Mouse (Mus musculus) brain, adult 2 months (tissue): ENCODE results near the gene Stag1.
"Not testable (repeated sequence)": the region's sequence is repeated elsewhere in the genome, so short reads cannot be mapped to it uniquely, and the experiment has no call there.

Experiments
- DNase-seq: peaks from one replicate; pipeline ENCODE4 v3.0.0; 2011; ENCODE audit warnings: low read depth, low spot score

The Stag1 gene

GRCm38 (mm10) chr9:100682285-100682684 lies 84.7 kb downstream of the Stag1 start:
- no peak for DNase-seq

GRCm38 (mm10) chr9:100685769-100686487 lies 88.3 kb downstream of the Stag1 start:
- peak; percentile 86 for DNase-seq

DNA sequence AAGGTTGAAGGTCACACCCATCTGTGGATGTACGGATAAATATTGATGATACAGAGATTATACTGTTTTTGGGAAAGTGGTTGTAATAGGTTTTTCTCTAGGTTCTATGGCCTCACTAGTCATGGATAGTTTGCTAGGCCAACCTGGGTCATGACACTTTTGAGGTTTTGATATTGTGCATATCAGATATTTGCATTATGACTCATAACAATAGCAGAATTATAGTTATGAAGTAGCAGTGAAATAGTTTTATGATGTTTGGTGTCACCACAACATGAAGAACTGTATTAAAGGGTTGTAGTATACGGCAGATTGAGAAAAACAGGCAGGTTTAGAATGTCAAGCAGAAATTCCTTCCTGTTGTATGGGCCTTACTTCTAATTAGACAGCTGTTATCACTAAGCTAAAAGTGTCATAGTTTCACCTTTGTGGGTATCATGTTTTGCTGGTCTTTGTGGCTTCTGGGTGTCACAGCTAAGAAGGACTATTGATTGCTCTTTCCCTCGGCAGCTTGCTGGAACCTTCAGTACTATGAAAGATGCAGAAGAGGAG lies 92.2 kb downstream of the Stag1 start:
- DNase-seq: no peak

DNA sequence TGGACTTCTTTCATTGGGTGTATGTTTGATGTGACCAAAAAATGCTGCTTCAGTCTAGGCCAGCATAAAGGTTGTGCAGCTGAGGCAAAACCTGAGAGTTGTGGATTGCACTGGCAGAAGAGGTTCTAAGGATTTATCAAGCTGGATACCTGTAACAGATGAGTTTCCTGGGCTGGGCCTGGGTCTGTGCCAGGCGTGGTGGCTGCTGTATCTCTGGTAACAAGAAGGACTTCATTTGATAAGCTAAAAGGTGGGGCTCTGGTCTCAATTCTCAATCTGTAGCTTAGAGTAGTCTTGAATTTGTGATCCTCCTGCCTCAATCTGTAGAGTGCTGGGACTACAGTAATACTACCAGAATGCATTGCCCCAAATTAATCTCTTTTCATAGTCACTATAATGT lies 94.6 kb downstream of the Stag1 start:
- DNase-seq: no peak

DNA sequence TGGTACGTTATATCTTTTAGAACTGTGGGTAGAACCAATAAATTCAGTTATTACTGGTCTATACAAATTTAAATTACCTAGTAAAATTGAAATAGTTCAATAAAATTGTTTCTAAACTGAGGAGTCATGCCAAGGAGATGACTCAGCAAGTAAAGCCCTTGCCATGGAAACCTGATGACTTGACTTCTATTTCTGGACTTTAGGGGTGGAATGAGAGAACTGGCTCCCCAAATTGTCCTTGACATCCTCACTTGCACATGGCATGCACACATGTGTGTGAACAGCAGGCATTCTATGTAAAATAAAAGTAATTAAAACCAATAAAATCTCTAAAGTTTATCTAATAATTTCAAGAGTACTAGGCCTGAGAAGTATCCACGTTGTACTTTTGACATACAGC lies 98.9 kb downstream of the Stag1 start:
- DNase-seq: peak; percentile 73

- no peak for DNase-seq
These were observed 110.0 kb downstream of the Stag1 start for GRCm38 (mm10) chr9:100707644-100708043.

- DNase-seq: peak; percentile 62
These were observed 114.1 kb downstream of the Stag1 start for GRCm38 (mm10) chr9:100711665-100712064.

- DNase-seq: not testable (repeated sequence)
These were observed 127.2 kb downstream of the Stag1 start for GRCm38 (mm10) chr9:100724832-100725231.

GRCm38 (mm10) chr9:100731839-100732238 lies 134.2 kb downstream of the Stag1 start:
- DNase-seq: no peak

GRCm38 (mm10) chr9:100733907-100734440 lies 136.4 kb downstream of the Stag1 start:
- DNase-seq: no peak

DNA sequence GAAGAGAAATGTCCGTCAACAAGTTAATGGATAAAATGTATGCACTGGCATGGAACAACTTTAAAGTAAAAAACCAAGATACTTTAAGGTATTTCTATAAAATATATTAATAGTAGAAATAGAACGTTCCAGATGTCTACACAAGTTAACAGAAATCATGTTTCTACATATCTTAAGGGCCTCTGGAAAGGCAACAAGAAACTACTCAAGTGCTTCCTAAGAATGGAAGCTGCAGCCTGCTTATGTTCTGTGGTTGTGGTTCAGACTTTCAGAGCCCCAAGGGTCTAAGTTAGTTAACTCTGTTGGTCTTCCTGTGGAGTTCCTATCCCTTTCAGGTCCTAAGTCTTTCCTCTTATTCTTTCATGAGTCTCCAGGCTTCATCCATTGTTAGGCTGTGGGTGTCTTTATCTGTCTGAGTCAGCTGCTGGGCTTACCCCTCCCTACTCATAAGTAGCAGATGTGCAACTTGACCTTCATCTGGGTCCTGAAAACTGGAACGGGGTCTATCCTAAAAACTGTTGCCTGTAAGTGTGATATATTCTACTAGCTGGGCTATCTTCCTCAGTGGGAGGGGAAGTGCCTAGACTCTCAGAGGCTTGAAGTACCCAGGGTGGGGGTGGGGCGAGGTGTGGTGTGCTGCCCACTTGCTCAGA lies 138.5 kb downstream of the Stag1 start:
- DNase-seq: peak; percentile 19

DNA sequence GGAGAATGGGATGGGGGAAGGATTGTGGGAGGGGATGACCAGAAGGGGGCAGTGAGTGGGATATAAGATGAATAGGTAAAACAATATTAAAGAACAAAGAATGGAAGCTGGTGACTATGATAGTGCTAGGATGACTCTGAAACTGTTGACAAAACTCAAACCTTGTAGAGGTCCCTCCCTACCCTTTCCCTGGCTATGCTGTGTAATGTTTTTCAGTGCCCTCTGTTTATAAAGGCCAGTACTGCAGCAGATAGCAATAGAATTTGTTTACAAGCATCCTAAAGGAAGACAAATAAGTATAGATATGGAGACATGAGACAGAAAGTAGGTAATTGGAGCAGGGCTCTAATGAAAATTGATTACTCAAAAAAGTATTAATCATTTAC lies 139.0 kb downstream of the Stag1 start:
- DNase-seq: no peak

DNA sequence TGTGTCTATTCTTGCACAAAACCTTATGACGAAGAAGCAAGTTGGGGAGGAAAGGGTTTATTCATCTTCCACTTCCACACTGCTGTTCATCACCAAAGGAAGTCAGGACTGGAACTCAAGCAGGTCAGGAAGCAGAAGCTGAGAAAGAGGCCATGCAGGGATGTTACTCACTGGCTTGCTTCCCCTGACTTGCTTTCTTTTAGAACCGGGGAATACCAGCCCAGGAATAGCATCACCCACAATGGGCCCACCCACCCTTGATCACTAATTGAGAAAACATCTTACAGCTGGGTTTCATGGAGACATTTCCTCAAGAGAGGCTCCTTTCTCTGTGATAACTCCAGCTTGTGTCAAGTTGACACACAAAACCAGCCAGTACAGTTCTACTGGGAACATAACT lies 179.6 kb downstream of the Stag1 start:
- peak; percentile 12 for DNase-seq

DNA sequence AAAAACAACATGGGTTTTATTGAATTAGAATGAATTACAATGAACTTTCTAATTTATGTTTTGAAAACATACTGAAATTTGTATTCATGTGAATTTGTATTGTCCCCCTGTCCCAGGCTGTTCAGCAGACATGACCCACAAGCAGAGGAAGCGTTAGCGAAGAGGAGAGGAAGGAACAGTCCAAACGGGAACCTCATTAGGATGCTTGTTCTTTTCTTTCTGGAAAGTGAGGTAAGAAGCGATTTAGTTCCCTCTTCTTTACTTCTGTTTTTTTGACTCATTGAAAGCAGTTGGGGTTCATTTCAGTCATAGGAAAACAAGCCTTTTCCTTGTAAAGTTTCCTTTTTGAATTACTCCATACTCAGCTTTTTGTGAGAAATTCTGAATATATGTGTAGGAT lies 268.4 kb downstream of the Stag1 start:
- DNase-seq: no peak

DNA sequence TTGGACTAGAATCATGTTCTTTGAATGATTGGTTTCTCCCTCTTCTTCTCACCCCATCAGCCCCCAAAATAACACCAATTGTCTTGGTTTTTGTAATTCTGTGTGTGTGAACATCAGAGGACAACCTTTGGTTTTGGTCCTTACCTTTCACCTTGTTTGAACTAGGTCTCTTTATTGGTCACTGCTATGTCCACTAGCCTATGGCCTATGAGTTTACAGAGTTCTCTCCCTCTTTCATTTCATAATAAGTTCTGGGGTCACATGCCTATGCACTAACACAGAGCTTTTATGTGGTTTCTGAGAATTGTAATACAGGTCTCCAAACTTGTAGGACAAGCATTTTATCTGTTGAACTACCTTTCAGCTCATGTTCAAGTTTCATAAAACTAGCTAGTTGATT lies 272.0 kb downstream of the Stag1 start:
- DNase-seq: no peak

- no peak for DNase-seq
These were observed 298.5 kb downstream of the Stag1 start for GRCm38 (mm10) chr9:100896111-100896510.

DNA sequence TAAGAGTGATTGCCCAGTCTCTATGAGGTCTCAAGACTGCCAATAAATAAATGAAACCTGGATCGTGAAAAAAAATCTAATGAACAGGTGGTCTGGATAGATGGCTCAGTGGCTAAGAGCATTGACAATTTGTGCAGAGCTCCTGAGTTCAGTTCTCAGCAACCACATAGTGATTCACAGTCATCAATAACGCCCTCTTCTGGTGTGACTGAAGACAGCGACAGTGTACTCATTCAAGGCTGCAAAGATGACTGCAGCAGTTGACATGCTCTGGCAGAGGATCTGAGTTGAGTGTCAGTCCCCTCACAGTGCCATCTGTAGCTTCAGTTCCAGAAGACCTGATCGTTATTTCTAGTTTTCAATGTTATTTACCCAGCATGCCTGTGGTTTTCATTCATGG lies 300.4 kb downstream of the Stag1 start:
- peak; percentile 39 for DNase-seq

GRCm38 (mm10) chr9:100910352-100910751 lies 312.8 kb downstream of the Stag1 start:
- peak; percentile 22 for DNase-seq

DNA sequence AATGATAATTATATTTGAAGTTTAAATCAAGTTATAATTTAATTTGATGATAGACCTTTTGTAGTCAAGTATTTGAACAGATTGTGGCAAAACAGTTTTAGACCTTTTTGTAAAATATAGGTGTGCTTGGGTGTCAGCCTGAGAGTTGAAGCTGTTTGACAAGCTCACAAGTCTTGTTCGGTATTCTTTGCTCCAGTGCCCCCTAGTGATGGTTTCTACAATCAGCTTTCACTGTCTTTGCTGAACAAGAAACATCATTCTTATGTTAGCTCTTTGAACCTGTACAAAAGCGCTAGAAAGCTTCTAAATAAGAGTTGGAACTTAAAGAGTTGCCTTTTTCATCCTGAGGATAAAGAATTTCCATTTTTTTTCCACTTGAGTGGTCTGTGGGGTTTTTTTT lies 319.5 kb downstream of the Stag1 start:
- DNase-seq: peak; percentile 94

GRCm38 (mm10) chr9:100926629-100927028 lies 329.0 kb downstream of the Stag1 start:
- DNase-seq: no peak

- peak; percentile 98 for DNase-seq
These were observed 344.4 kb downstream of the Stag1 start for GRCm38 (mm10) chr9:100942042-100942441.

DNA sequence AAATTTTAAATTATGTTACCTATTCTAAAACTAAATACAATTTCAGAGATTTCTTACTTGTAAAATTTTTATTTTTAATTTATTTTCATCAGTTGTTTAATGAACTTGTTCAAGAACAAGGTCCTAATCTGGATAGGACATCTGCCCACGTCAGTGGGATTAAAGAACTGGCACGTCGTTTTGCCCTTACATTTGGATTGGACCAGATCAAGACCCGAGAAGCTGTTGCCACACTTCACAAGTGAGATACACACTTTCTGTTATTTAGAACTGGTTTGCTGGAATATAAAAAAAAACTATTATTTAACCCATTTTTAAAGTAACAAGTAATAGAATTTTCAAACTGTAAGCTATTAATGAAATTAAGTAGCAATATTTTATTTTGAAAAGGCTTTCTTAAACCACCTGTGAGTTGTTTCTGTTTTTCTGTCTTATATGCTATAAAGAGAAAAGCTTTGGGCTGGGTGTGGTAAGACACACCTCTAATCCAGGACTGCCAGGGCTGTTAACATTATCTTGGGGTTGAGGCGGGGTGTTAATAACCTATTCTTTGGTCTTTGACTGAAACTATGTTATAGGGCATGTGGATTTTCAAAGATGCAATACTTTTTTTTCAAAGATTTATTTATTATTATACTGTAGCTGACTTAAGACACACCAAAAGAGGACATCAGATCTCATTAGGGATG lies 347.2 kb downstream of the Stag1 start:
- DNase-seq: no peak
